Mouse (Mus musculus): ENCODE measurements around the gene Il17d. TPM values are rescaled to one million over a fixed set of nuclear protein-coding genes. Genes with fewer than 3 reads are reported as not detected.
A peak's percentile ranks its signal among the peaks of the same experiment; 100 is the strongest.

Il17d gene
- polyA plus RNA-seq, 1 experiment from 2014 or later: 3.6 TPM

GRCm38 (mm10) chr14:57565626-57566025 lies 41.0 kb downstream of the Il17d start:
- Histone ChIP-seq H3K4me3 (replicated peaks; ENCODE audit: low read depth, low read length) (no peak overlapping the region), H3K27ac (no peak overlapping the region), H3K9ac (ENCODE audit: low read depth, low read length) (no peak overlapping the region), H3K4me2 (ENCODE audit: low read length) (no peak overlapping the region), H3K36me3 (ENCODE audit: insufficient read depth, low read length) (no peaks in the 10 kb centered on the region), H3K27me3 (ENCODE audit: insufficient read depth, low read length) (no peaks in the 10 kb centered on the region), H3K4me1 (replicated peaks; ENCODE audit: insufficient read depth, low read length) (0 out of 2 replicates have a peak, but pooled peaks cover 1% of the 10 kb centered on the region), H3K9me3 (replicated peaks; ENCODE audit: low read length) (no peaks in the 10 kb centered on the region)
- DNase-seq (ENCODE audit: low spot score) (no peak), ATAC-seq (replicated peaks; ENCODE audit: low FRiP score, low read depth) (no peak)
- WGBS: 93% methylated on average over 6 of the region's 6 CpGs
- no peak for TF ChIP-seq CTCF (IDR thresholded peaks at IDR 0.05; ENCODE audit: low read depth)

GRCm38 (mm10) chr14:57571155-57572133 lies 46.9 kb downstream of the Il17d start, which contains the start of gene Eef1akmt1:
Gene Eef1akmt1 (minus strand): TSS chr14:57571612.
- TF ChIP-seq CTCF (IDR thresholded peaks at IDR 0.05; ENCODE audit: low read depth): no peak
- WGBS: 9% methylated on average over 35 of the region's 35 CpGs

GRCm38 (mm10) chr14:57574792-57575587 lies 50.4 kb downstream of the Il17d start:
- no peak for ATAC-seq (replicated peaks; ENCODE audit: low FRiP score, low read depth)
- 0 out of 2 replicates have a peak, but pooled peaks cover 5% of the 10 kb centered on the region for H3K4me1 ChIP-seq (replicated peaks; ENCODE audit: insufficient read depth, low read length)
- H3K27me3 ChIP-seq (ENCODE audit: insufficient read depth, low read length): no peaks in the 10 kb centered on the region
- no peak for TF ChIP-seq CTCF (IDR thresholded peaks at IDR 0.05; ENCODE audit: low read depth)
- no peak overlapping the region for H3K9ac ChIP-seq (ENCODE audit: low read depth, low read length)
- no peak overlapping the region for H3K27ac ChIP-seq
- no peak overlapping the region for H3K4me3 ChIP-seq (replicated peaks; ENCODE audit: low read depth, low read length)
- no peak for DNase-seq (ENCODE audit: low spot score)
- no peak overlapping the region for H3K4me2 ChIP-seq (ENCODE audit: low read length)
- H3K9me3 ChIP-seq (replicated peaks; ENCODE audit: low read length): no peaks in the 10 kb centered on the region
- 0 out of 2 replicates have a peak, but pooled peaks cover 10% of the 10 kb centered on the region for H3K36me3 ChIP-seq (ENCODE audit: insufficient read depth, low read length)
- WGBS: 85% methylated on average over 6 of the region's 6 CpGs

More at GRCm38 (mm10) chr14:57571155-57572133, 46.9 kb downstream of the Il17d start, which contains the start of gene Eef1akmt1:
- peak; percentile 99 for ATAC-seq (replicated peaks; ENCODE audit: low FRiP score, low read depth)
- Histone ChIP-seq H3K4me2 (ENCODE audit: low read length) (peak within 1 kb of the TSS; percentile 58), H3K9me3 (replicated peaks; ENCODE audit: low read length) (no peaks in the 10 kb centered on the region), H3K36me3 (ENCODE audit: insufficient read depth, low read length) (0 out of 2 replicates have a peak, but pooled peaks cover under 1% of the 10 kb centered on the region), H3K4me1 (replicated peaks; ENCODE audit: insufficient read depth, low read length) (0 out of 2 replicates have a peak, but pooled peaks cover 5% of the 10 kb centered on the region), H3K9ac (ENCODE audit: low read depth, low read length) (peak within 1 kb of the TSS; percentile 61), H3K4me3 (replicated peaks; ENCODE audit: low read depth, low read length) (peak within 1 kb of the TSS; percentile 61), H3K27me3 (ENCODE audit: insufficient read depth, low read length) (no peaks in the 10 kb centered on the region), H3K27ac (peak within 1 kb of the TSS; percentile 82)
- peak; percentile 98 for DNase-seq (ENCODE audit: low spot score)

- DNase-seq (ENCODE audit: low spot score) (no peak), ATAC-seq (replicated peaks; ENCODE audit: low FRiP score, low read depth) (no peak)
- no peak overlapping the region for H3K27ac ChIP-seq
- no peaks in the 10 kb centered on the region for H3K27me3 ChIP-seq (ENCODE audit: insufficient read depth, low read length)
- no peak for TF ChIP-seq CTCF (IDR thresholded peaks at IDR 0.05; ENCODE audit: low read depth)
- H3K36me3 ChIP-seq (ENCODE audit: insufficient read depth, low read length): 0 out of 2 replicates have a peak, but pooled peaks cover 10% of the 10 kb centered on the region
- no peaks in the 10 kb centered on the region for H3K4me1 ChIP-seq (replicated peaks; ENCODE audit: insufficient read depth, low read length)
- H3K9ac ChIP-seq (ENCODE audit: low read depth, low read length): no peak overlapping the region
- H3K4me2 ChIP-seq (ENCODE audit: low read length): no peak overlapping the region
- H3K9me3 ChIP-seq (replicated peaks; ENCODE audit: low read length): no peaks in the 10 kb centered on the region
- H3K4me3 ChIP-seq (replicated peaks; ENCODE audit: low read depth, low read length): no peak overlapping the region
- 94% methylated on average over 2 of the region's 2 CpGs for WGBS
Measured at GRCm38 (mm10) chr14:57576364-57577060, 51.9 kb downstream of the Il17d start.

- H3K9me3 ChIP-seq (replicated peaks; ENCODE audit: low read length): no peaks in the 10 kb centered on the region
- H3K4me2 ChIP-seq (ENCODE audit: low read length): no peak overlapping the region
- H3K9ac ChIP-seq (ENCODE audit: low read depth, low read length): no peak overlapping the region
- 98% methylated on average over 3 of the region's 3 CpGs for WGBS
- ATAC-seq (replicated peaks; ENCODE audit: low FRiP score, low read depth) (no peak), DNase-seq (ENCODE audit: low spot score) (no peak)
- no peak overlapping the region for H3K27ac ChIP-seq
- H3K4me3 ChIP-seq (replicated peaks; ENCODE audit: low read depth, low read length): no peak overlapping the region
- H3K4me1 ChIP-seq (replicated peaks; ENCODE audit: insufficient read depth, low read length): no peaks in the 10 kb centered on the region
- H3K27me3 ChIP-seq (ENCODE audit: insufficient read depth, low read length): no peaks in the 10 kb centered on the region
- TF ChIP-seq CTCF (IDR thresholded peaks at IDR 0.05; ENCODE audit: low read depth): no peak
- peaks cover 37% of the 10 kb centered on the region for H3K36me3 ChIP-seq (ENCODE audit: insufficient read depth, low read length)
Measured at GRCm38 (mm10) chr14:57591830-57592229, 67.3 kb downstream of the Il17d start.

Other genes starting within 250 kb of the Il17d start
- gene Cryl1, start 126.2 kb upstream of the Il17d start, polyA plus RNA-seq (2015; fragmentation: Nextera tagmentation; extraction: Ambion mirVana): 100 and 105 TPM in 2 replicates
- gene Ift88, start 100.7 kb upstream of the Il17d start, polyA plus RNA-seq (2015; fragmentation: Nextera tagmentation; extraction: Ambion mirVana): 9.3 and 10.8 TPM in 2 replicates
- 80.6 and 84.4 TPM in 2 replicates for gene Eef1akmt1, start 46.8 kb downstream of the Il17d start, polyA plus RNA-seq (2015; fragmentation: Nextera tagmentation; extraction: Ambion mirVana)
- 11.0 TPM in 2 replicates for gene Xpo4, start 140.7 kb downstream of the Il17d start, polyA plus RNA-seq (2015; fragmentation: Nextera tagmentation; extraction: Ambion mirVana)
- not detected in 2 replicates for gene Gm49361, start 221.3 kb downstream of the Il17d start, polyA plus RNA-seq (2015; fragmentation: Nextera tagmentation; extraction: Ambion mirVana)
- 22.0 and 24.2 TPM in 2 replicates for gene Lats2, start 233.6 kb downstream of the Il17d start, polyA plus RNA-seq (2015; fragmentation: Nextera tagmentation; extraction: Ambion mirVana)

Measured in kidney, postnatal 0 days (tissue).